Mouse (Mus musculus) kidney, embryonic 14.5 days (tissue): ENCODE data around the gene 2900026A02Rik. TPM values are rescaled to one million over a fixed set of nuclear protein-coding genes. Genes with fewer than 3 reads are reported as not detected.
A peak's percentile ranks its signal among the peaks of the same experiment; 100 is the strongest.

Source experiments
- ATAC-seq: fragments of 200-750 bp; cut with Nextera tagmentation; 2 replicates; pipeline ENCODE4 v1.8.0; 2017; ENCODE audit warnings: moderate number of reproducible peaks, mild to moderate bottlenecking, moderate TSS enrichment, moderate library complexity; ENCODE audit not compliant: low FRiP score, low TSS enrichment
- H3K27ac ChIP-seq: fragments of 300-500 bp; sonication (generic); 2 replicates; pipeline ENCODE4 v1.5.1; 2014; ENCODE audit warnings: low read depth, mild to moderate bottlenecking, low read length, moderate library complexity, mixed read lengths
- H3K27me3 ChIP-seq: fragments of 300-500 bp; sonication (generic); 2 replicates; pipeline ENCODE4 v1.6.1; 2014; ENCODE audit warnings: mild to moderate bottlenecking, low read length; ENCODE audit not compliant: control insufficient read depth, insufficient read depth
- H3K36me3 ChIP-seq: fragments of 300-500 bp; sonication (generic); 2 replicates; pipeline ENCODE4 v1.6.1; 2014; ENCODE audit warnings: low read length, mixed read lengths; ENCODE audit not compliant: control insufficient read depth, insufficient read depth
- H3K4me1 ChIP-seq: fragments of 300-500 bp; sonication (generic); 2 replicates; pipeline ENCODE4 v1.6.1; 2014; ENCODE audit warnings: low read length, mixed read lengths; ENCODE audit not compliant: control insufficient read depth, insufficient read depth
- H3K4me2 ChIP-seq: fragments of 300-500 bp; sonication (generic); replicated peaks from 2 replicates; pipeline ENCODE4 v1.6.1; 2014; ENCODE audit warnings: low read depth, mild to moderate bottlenecking, low read length
- H3K4me3 ChIP-seq: fragments of 300-500 bp; sonication (generic); 2 replicates; pipeline ENCODE4 v1.5.1; 2014; ENCODE audit warnings: mild to moderate bottlenecking, low read length
- H3K9ac ChIP-seq: fragments of 300-500 bp; sonication (generic); 2 replicates; pipeline ENCODE4 v1.6.1; 2014; ENCODE audit warnings: low read depth, mild to moderate bottlenecking, low read length, moderate library complexity
- H3K9me3 ChIP-seq: fragments of 300-500 bp; sonication (generic); 2 replicates; pipeline ENCODE4 v1.6.1; 2016; ENCODE audit warnings: low read length; ENCODE audit not compliant: control insufficient read depth
- WGBS: fragments of 180-500 bp; shearing (Covaris S2); extraction: QIAGEN DNeasy Blood & Tissue Kit; methylation state at CpG from one replicate; pipeline ENCODE4 v1.1.7; 2014; 5-methylcytosine and 5-hydroxymethylcytosine counted together
- polyA plus RNA-seq: library from polyadenylated mRNA; unstranded; fragments of >200 nt; fragmentation: Nextera tagmentation; extraction: Ambion mirVana; gene quantifications from 2 replicates; pipeline ENCODE4 v1.2.1, GENCODE M21; 2014

2900026A02Rik gene
- polyA plus RNA-seq, 1 experiment from 2014 or later = 5.4 TPM

GRCm38 (mm10) chr5:113174916-113175692, 45.9 kb downstream of the 2900026A02Rik start:
- no peak overlapping the region for H3K27ac ChIP-seq
- H3K4me3 ChIP-seq = no peak overlapping the region
- no peak for ATAC-seq
- H3K9me3 ChIP-seq = no peaks in the 10 kb centered on the region
- no peaks in the 10 kb centered on the region for H3K27me3 ChIP-seq
- WGBS = 53% methylated on average over 24 of the region's 24 CpGs
- no peak overlapping the region for H3K9ac ChIP-seq
- no peak overlapping the region for H3K4me2 ChIP-seq
- no peaks in the 10 kb centered on the region for H3K36me3 ChIP-seq
- 0 out of 2 replicates have a peak, but pooled peaks cover 7% of the 10 kb centered on the region for H3K4me1 ChIP-seq

GRCm38 (mm10) chr5:113173318-113173717, 47.7 kb downstream of the 2900026A02Rik start:
- Histone ChIP-seq H3K9ac (no peak overlapping the region), H3K9me3 (no peaks in the 10 kb centered on the region), H3K4me3 (no peak overlapping the region), H3K27ac (no peak overlapping the region), H3K27me3 (no peaks in the 10 kb centered on the region), H3K4me2 (no peak overlapping the region), H3K36me3 (no peaks in the 10 kb centered on the region), H3K4me1 (no peaks in the 10 kb centered on the region)
- 10% methylated on average over 5 of the region's 5 CpGs for WGBS
- ATAC-seq = no peak; the same call in 1 of the 2 replicates

GRCm38 (mm10) chr5:113171968-113172578, 49.0 kb downstream of the 2900026A02Rik start:
- no peaks in the 10 kb centered on the region for H3K9me3 ChIP-seq
- H3K27ac ChIP-seq = no peak overlapping the region
- no peak overlapping the region for H3K4me2 ChIP-seq
- no peak overlapping the region for H3K9ac ChIP-seq
- H3K4me1 ChIP-seq = no peaks in the 10 kb centered on the region
- no peaks in the 10 kb centered on the region for H3K36me3 ChIP-seq
- no peaks in the 10 kb centered on the region for H3K27me3 ChIP-seq
- ATAC-seq = no peak
- no peak overlapping the region for H3K4me3 ChIP-seq
- 74% methylated on average over 10 of the region's 10 CpGs for WGBS

DNA sequence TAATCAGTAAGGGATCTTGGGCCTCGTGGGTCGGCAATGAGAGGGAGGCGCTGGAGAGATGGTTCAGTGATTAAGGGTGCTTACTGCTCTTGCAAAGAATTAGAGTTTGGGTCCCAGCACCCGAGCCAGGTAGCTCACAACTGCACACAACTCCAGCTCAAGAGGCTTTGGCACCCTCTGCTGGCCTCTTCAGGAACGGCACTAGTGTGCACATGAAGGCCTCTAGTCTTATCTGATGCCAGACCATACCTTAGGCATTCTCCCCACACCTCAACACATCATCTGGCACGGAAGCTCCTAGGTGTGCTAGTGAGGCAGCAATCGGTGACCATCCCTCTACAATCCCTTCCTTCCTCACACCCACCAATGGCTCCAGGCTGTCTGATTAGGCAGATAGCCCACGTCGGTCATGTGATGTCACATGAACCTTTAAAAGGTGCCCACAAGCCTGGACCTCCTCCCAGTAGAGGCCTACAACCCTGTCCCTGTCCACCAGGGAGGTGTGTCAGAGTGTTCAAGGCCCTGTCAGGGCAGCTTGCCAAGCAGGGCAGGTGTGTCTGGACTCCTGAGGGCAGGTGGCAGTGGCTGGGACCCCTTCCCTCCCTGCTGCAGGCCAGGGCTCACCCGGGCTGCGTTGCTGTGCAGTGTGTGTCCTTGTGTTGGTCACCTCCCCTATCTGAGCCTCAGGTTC, 50.8 kb downstream of the 2900026A02Rik start:
- H3K9me3 ChIP-seq = no peaks in the 10 kb centered on the region
- ATAC-seq = no peak
- H3K9ac ChIP-seq = no peak overlapping the region
- peaks cover 2% of the 10 kb centered on the region; the same call in 1 of the 2 replicates for H3K4me1 ChIP-seq
- H3K36me3 ChIP-seq = no peaks in the 10 kb centered on the region
- no peaks in the 10 kb centered on the region for H3K27me3 ChIP-seq
- WGBS = 89% methylated on average over 11 of the region's 11 CpGs
- no peak overlapping the region for H3K27ac ChIP-seq
- no peak overlapping the region for H3K4me2 ChIP-seq
- no peak overlapping the region for H3K4me3 ChIP-seq

DNA sequence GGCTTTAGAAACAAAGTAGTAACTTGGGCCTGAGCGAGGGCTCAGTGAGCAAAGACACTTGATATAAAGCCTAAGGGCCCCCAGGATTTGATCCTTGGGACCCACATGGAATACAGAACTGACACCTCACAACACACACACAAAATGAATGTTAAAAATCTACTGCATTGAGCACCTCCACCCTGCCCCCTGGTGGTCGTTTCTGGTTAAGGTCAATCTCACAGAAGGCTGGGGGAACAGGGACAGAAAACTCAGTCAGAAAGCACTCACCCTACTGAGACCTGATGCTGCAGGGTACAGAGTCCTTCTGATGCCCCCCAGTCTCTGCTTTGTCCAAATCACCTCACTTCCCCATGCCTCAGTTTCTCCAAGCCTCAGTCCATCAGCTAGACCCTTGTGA, 53.3 kb downstream of the 2900026A02Rik start:
- no peak overlapping the region for H3K9ac ChIP-seq
- H3K36me3 ChIP-seq = no peaks in the 10 kb centered on the region
- no peak for ATAC-seq
- no peak overlapping the region for H3K4me2 ChIP-seq
- 42% methylated on average over 2 of the region's 2 CpGs for WGBS
- no peaks in the 10 kb centered on the region for H3K9me3 ChIP-seq
- no peak overlapping the region for H3K4me3 ChIP-seq
- H3K4me1 ChIP-seq = peaks cover 16% of the 10 kb centered on the region
- H3K27ac ChIP-seq = no peak overlapping the region
- no peaks in the 10 kb centered on the region for H3K27me3 ChIP-seq

DNA sequence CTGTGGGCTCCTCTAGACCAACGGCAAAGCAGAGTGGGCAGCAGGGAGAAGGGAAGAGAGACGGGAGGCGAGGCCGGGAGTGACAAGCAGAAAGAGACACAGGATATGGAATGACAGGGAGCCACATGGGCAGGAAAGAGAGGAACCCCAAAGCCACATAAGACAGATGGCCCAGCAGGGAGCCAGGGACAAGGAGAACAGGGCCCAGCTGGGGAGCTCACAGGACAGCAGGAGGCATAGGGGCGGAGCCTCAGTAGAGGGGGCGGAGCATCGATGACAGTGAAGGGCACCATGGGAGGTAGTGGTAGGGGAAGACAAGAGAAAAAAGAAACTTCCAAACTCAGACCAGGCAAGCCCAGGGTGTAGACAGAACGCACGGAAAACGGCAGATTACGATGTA, 55.6 kb downstream of the 2900026A02Rik start:
- H3K27me3 ChIP-seq = no peaks in the 10 kb centered on the region
- no peak overlapping the region; the same call in 1 of the 2 replicates for H3K4me2 ChIP-seq
- no peak overlapping the region for H3K9ac ChIP-seq
- H3K4me3 ChIP-seq = no peak overlapping the region
- peaks cover 23% of the 10 kb centered on the region for H3K4me1 ChIP-seq
- peak overlapping the region; percentile 67; the same call in 1 of the 2 replicates for H3K27ac ChIP-seq
- H3K9me3 ChIP-seq = no peaks in the 10 kb centered on the region
- no peaks in the 10 kb centered on the region for H3K36me3 ChIP-seq
- 54% methylated on average over 11 of the region's 11 CpGs for WGBS
- ATAC-seq = no peak

- H3K4me1 ChIP-seq = peaks cover 25% of the 10 kb centered on the region
- whole genome bisulfite sequencing = 21% methylated on average over 16 of the region's 16 CpGs
- no peak overlapping the region; the same call in 1 of the 2 replicates for H3K4me2 ChIP-seq
- H3K9ac ChIP-seq = no peak overlapping the region
- H3K36me3 ChIP-seq = no peaks in the 10 kb centered on the region
- H3K27me3 ChIP-seq = no peaks in the 10 kb centered on the region
- H3K4me3 ChIP-seq = no peak overlapping the region
- H3K27ac ChIP-seq = peak overlapping the region; percentile 67; the same call in 1 of the 2 replicates
- no peaks in the 10 kb centered on the region for H3K9me3 ChIP-seq
- ATAC-seq = peak; percentile 81
Observed at GRCm38 (mm10) chr5:113164873-113165441, 56.1 kb downstream of the 2900026A02Rik start.

DNA sequence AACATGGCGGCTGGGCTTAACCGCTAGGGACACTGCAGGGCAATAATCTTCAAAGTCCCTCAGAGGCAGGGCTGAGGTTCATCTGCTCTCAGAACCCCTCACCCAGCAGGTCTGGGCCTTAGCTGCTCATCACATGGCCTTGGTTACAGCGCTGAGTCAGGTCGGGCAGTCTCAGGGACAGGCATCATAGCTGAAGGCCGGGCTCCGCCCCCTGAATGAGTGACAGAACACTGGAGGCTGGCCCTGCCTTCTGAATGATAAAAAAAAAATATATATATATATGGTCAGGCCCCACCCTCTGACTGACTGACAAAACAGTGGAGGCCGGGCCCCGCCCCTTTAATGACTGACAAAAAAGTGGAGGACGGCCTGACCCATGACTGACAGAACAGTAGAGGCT, 56.6 kb downstream of the 2900026A02Rik start:
- Histone ChIP-seq H3K27ac (no peak overlapping the region), H3K4me1 (peaks cover 25% of the 10 kb centered on the region), H3K27me3 (no peaks in the 10 kb centered on the region), H3K36me3 (no peaks in the 10 kb centered on the region), H3K9ac (no peak overlapping the region), H3K9me3 (no peaks in the 10 kb centered on the region), H3K4me3 (no peak overlapping the region), H3K4me2 (no peak overlapping the region)
- 36% methylated on average over 9 of the region's 9 CpGs for WGBS
- peak; percentile 41 for ATAC-seq
